Mouse (Mus musculus): ENCODE measurements around the gene Taar2. TPM values are rescaled to one million over a fixed set of nuclear protein-coding genes. Genes with fewer than 3 reads are reported as not detected.

Gene Taar2
- total RNA-seq (2021) = not detected
- long read RNA-seq, experiment 1 = 0 reads
- long read RNA-seq, experiment 2 = 0 reads

DNA sequence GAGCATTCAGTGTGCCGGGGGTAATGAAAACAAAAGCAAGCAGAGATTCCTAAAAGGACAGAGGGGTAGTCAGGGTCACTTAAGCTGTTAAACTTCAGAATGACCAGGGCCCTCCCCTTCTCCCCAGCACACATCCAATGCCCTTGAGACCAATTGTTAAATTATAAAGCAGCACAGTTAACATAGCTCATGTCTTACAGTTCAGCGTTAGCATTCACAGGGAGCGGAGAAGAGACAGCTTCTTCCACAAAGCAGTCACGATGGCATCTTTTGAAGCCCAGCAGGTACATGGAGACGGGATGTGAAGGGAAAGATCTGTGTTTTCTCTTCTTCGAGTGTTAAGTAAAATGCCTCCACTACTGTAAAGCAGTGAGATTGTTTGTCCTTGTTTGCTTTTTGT, at the start of gene Taar2:
Gene Taar2, plus strand, starts transcription at position 261 of the 400 bp plus-strand sequence.
- no peak for DNase-seq (ENCODE audit: low spot score)

DNA sequence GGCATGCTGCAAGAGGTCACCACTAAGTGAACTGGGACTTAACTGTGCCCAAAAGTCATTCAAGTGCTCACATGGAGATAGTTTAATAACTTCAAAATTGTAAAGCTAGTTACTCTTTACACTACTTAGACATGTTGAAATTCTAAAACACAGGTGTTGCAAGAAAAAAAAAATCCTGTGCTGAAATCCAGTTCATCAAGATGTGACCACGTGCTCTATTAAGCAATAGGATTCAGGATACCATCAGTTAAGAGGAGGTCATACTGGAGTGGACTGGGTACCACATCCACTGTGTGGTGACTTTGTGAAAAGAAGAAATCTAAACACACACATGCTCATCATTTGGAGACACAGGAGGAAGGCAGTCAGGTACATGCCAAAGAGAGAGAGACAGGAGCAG, 45.4 kb upstream of the Taar2 start:
- DNase-seq (ENCODE audit: low spot score) = no peak

DNA sequence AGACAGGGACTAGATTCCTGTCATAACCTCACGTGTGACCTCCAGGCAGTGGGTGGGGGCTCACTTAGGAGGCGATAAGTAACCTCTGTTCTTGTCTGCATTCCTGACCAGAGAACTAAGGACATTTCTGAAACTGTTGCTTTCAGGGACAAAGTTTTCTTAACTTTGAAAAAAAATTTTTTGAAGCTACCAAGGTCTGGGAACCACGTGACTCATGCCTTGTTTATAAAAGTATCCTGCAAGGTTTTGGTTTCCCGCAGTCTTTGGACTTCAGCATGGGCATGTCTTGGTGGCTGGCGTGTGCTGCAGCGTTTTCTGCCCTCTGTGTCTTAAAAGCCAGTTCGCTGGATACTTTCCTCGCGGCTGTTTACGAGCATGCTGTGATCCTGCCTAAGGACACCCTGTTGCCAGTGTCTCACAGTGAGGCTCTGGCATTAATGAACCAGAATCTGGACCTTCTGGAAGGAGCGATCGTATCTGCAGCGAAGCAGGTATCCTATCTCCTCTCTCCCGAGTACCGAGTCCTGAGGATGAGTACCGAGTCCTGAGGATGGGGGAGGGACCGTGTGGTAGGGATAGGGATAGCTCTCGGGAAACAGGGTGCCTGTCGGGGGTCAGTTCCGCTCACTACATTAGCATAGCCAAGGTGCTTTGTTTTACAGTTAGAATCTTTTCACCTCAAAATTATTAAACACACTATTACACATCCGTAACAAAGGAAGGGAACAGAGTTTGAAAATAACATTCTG, 43.6 kb upstream of the Taar2 start, which contains the start of gene Vnn1:
Gene Vnn1, plus strand, starts transcription at position 88 of the 749 bp plus-strand sequence.
- DNase-seq (ENCODE audit: low spot score) = no peak

- DNase-seq (ENCODE audit: low spot score) = no peak
Measured at GRCm38 (mm10) chr10:23895376-23895775, 43.0 kb upstream of the Taar2 start.

- DNase-seq (ENCODE audit: low spot score) = no peak
Measured at GRCm38 (mm10) chr10:23901119-23901518, 37.3 kb upstream of the Taar2 start.

DNA sequence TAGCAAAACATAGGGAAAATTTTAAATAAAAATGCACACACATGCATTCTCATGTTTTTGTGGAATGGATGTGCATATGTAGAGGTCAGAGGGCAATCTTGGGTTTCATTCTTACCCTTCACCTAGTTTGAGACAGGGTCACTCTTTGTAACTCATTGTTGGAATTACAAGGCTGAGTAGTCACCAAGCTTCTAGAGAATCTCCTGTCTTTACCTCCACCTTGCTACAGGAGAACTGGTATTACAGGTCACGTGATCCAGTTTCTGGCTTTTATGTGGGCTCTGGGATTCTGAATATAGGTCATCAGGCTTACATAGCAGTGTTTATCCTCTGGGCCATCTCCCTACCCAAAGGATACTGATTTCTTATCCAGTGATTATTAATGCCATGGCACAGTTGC, 32.7 kb upstream of the Taar2 start:
- DNase-seq (ENCODE audit: low spot score) = no peak

DNA sequence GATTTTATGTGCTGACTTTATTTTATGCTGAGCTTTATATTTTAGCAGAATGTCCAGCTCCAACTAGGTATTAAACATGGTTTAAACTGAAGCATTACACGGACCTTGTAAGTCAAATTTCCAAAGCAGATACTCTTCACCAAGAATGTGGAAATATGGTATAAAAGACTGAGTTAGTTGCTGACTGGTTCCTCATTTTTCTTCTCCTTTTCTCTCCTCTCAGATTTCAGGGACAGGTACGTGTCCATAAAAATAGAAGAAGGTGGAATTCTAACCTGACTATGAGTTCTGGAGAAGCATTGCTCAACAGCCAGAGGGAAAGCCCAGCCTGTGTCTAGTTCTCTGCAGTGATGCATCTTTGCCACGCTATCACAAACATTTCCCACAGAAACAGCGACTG, 18.3 kb upstream of the Taar2 start, which contains the start of gene Taar1:
Gene Taar1, plus strand, starts transcription at position 301 of the 400 bp plus-strand sequence.
- no peak for DNase-seq (ENCODE audit: low spot score)

DNA sequence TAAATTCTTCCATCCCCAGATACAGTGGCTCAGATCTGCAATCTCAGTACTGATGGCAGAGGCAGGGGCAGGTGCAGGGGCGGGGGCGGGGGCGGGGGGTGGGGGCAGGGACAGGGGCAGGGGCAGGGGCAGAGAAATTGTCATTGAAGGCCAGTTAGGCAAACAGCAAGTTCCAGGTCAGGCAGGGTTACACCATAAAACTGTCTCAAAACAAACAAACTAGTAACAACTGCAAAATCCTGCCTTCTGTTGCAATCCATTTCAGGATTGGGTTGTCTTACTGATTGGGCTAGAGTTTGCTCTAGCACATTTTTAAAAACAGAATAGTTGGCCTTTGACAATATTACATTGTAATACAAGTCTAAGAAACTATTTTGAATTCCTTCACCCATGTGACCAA, 15.9 kb upstream of the Taar2 start:
- no peak for DNase-seq (ENCODE audit: low spot score)

GRCm38 (mm10) chr10:23923941-23924340, 14.4 kb upstream of the Taar2 start:
- no peak for DNase-seq (ENCODE audit: low spot score)

- DNase-seq (ENCODE audit: low spot score) = no peak
Measured at GRCm38 (mm10) chr10:23937613-23938012, 759 bp upstream of the Taar2 start.

DNA sequence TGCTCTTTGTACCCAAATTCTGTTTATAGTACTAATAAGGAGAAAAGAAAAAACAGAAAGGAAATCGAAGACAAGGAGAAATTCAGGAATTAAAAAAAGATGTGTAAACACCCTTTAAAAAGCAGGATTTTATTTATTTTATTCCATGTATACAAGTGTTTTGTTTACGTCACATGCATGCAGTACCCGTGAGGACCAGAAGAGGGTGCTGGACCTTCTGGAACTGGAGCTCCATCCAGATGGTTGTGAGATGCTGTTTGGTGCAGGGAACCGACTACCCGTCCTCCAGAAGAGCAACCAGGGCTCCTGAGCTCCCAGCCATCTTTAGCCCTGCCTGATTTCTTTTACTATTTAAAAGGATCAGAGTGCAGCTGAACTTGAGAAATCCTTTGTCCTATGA, 4.1 kb downstream of the Taar2 start:
- DNase-seq (ENCODE audit: low spot score) = no peak

- DNase-seq (ENCODE audit: low spot score) = no peak
Measured at GRCm38 (mm10) chr10:23948026-23948425, 9.7 kb downstream of the Taar2 start.

DNA sequence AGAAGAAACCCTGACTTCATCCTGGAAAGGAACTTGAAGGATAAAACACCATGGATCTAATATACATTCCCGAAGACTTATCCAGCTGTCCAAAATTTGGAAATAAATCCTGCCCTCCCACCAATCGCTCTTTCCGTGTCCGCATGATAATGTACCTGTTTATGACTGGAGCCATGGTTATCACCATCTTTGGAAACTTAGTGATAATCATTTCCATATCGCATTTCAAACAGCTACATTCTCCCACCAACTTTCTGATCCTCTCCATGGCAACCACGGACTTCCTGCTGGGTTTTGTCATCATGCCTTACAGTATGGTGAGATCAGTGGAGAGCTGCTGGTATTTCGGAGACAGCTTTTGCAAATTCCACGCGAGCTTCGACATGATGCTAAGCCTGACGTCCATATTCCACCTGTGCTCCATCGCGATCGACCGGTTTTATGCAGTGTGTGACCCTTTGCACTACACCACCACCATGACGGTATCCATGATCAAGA, 11.2 kb downstream of the Taar2 start, which contains the start of gene Taar3:
Gene Taar3, plus strand, starts transcription at position 51 of the 498 bp plus-strand sequence.
- DNase-seq (ENCODE audit: low spot score) = no peak

DNA sequence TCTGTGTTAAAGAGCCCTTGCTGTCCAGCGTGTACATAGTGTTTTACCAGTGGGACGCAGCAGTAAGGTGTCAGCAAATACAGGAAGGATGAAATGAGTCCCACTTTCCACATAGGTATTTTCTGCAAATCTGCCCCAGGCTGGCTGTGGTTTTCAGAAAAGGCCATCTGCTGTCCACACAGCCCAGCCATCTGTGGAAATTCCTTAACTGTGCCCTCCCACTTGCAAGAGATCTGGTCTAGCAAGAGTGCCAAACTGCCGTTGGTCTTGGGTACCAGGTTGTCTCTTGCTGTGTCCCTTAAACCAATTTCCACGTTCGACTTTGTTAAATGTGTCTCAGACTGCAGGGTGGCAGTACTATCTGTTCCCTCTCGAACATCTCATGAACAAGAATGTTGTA, 13.3 kb downstream of the Taar2 start:
- DNase-seq (ENCODE audit: low spot score) = no peak

GRCm38 (mm10) chr10:23959071-23959470, 20.7 kb downstream of the Taar2 start:
- no peak for DNase-seq (ENCODE audit: low spot score)

GRCm38 (mm10) chr10:23960444-23960915, 22.1 kb downstream of the Taar2 start, which contains the start of gene Taar4:
Gene Taar4 (plus strand): TSS chr10:23960494.
- DNase-seq (ENCODE audit: low spot score) = no peak

- DNase-seq (ENCODE audit: low spot score) = no peak
Measured at GRCm38 (mm10) chr10:23963444-23963843, 25.1 kb downstream of the Taar2 start.

- no peak for DNase-seq (ENCODE audit: low spot score)
Measured at GRCm38 (mm10) chr10:23964921-23965610, 26.7 kb downstream of the Taar2 start.

- DNase-seq (ENCODE audit: low spot score) = no peak
Measured at GRCm38 (mm10) chr10:23970656-23971165, 32.3 kb downstream of the Taar2 start, which contains the start of gene Taar5. Gene Taar5 (plus strand): TSS chr10:23970706.

- no peak for DNase-seq (ENCODE audit: low spot score)
Measured at GRCm38 (mm10) chr10:23971256-23971655, 32.9 kb downstream of the Taar2 start.

GRCm38 (mm10) chr10:23977958-23978357, 39.6 kb downstream of the Taar2 start:
- DNase-seq (ENCODE audit: low spot score) = no peak
